Mouse (Mus musculus): ENCODE data around the gene Ppp2r5e.

- TF ChIP-seq CTCF (IDR thresholded peaks at IDR 0.05): no peak
- no peak for TF ChIP-seq EP300 (IDR thresholded peaks at IDR 0.05; ENCODE audit: insufficient read depth, low read depth, low read length)
- TF ChIP-seq POLR2A (IDR thresholded peaks at IDR 0.05; ENCODE audit: insufficient read depth, low read depth, low read length): no peak
Measured at GRCm38 (mm10) chr12:75495636-75496035, 100.4 kb downstream of the Ppp2r5e start.
